16 mouse cellular contexts compared by ENCODE assay signal in the genomic region with DNA sequence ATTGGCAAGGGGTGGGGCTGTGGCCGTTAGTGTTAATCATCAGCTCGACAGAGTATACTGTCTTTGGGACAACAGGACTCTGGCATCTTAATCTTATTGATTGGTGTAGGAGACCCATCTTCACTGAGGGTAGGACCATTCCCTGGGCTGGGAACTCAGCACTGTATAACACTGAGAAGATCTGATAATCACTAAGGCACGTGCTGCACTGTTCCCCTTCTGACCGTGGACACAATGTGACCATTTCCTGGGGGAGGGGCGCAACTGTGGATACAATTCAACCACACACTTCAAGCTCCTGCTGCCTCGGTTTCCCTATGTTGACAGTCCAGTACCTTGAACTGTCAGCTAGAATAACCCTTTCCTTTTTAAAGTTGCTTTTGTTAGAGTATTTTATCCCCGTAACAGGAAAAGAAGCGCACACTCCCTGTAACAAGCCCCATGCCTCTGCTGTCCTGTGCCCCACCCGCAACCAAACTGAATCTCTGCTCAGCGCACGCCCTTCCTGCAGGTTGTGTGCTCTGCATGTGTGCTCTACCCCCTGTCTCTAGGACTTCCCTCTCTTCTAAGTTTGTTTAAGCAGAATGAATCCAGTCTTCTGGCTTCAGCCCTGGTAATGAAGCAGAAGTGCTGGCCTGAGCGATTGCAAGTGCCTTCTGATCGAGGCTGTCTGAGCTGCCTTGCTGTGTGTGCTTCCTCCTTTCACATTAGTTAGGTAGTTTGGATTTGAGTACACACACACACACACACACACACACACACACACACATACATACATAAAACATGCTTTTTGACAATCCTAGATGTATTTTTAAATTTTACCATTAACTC. TPM values are rescaled to one million over a fixed set of nuclear protein-coding genes. Genes with fewer than 3 reads are reported as not detected.
DNase-seq lines count a peak whose midpoint lies in the region; ATAC-seq lines count a peak whose summit lies in the region.
"Had no signal": no experiment of that assay in that cellular context is flagged by ENCODE, and none has a peak within 500 bp of the region (broad histone marks: within the 10 kb centered on the region; RNA-seq: fewer than 3 reads in every experiment).

No protein-coding gene starts in this region.

- no peak for DNase-seq in heart, postnatal 10 days
- peak; percentile 13 for DNase-seq in 416B (ENCODE audit: low read depth)
- no peak for DNase-seq in midbrain, embryonic 10.5 days (ENCODE audit: low spot score)
- no peak for DNase-seq in gastrocnemius, postnatal 36 days
- DNase-seq: adrenal gland, postnatal 14 days; cerebellum, adult 11 months; heart, postnatal 14 days; kidney, adult 2 months; thymus, adult 18-20 months had no signal

- no peak overlapping the region for H3K4me3 ChIP-seq in heart, embryonic 11.5 days (ENCODE audit: low read depth, low read length)
- 0 out of 2 replicates have a peak overlapping the region, but pooled peaks have one; percentile 44 for H3K4me3 ChIP-seq in intestine, embryonic 15.5 days (replicated peaks)
- peak overlapping the region; percentile 78 for H3K4me3 ChIP-seq in megakaryocyte, embryonic 14.5 days (replicated peaks)
- no peak overlapping the region for H3K4me3 ChIP-seq in midbrain, embryonic 10.5 days
- H3K4me3 ChIP-seq in forebrain, embryonic 15.5 days, result no peak overlapping the region
- H3K4me3 ChIP-seq: erythroblast, embryonic 14.5 days; layer of hippocampus, adult 2 months; midbrain, embryonic 12.5 days had no signal

- H3K4me1 ChIP-seq in heart, embryonic 11.5 days (ENCODE audit: control insufficient read depth, insufficient read depth, low read length), result peaks cover 14% of the 10 kb centered on the region
- peaks cover 38% of the 10 kb centered on the region for H3K4me1 ChIP-seq in intestine, embryonic 15.5 days (replicated peaks)
- H3K4me1 ChIP-seq in megakaryocyte, embryonic 14.5 days, result peaks cover 9% of the 10 kb centered on the region
- peaks cover 34% of the 10 kb centered on the region for H3K4me1 ChIP-seq in midbrain, embryonic 10.5 days
- H3K4me1 ChIP-seq in forebrain, embryonic 15.5 days, result peaks cover 10% of the 10 kb centered on the region

- ATAC-seq in heart, embryonic 11.5 days (replicated peaks; ENCODE audit: insufficient number of reproducible peaks, low FRiP score, low TSS enrichment), result 0 out of 2 replicates have a peak, but pooled peaks have one; percentile 22
- peak; percentile 50 for ATAC-seq in intestine, embryonic 15.5 days
- ATAC-seq in forebrain, embryonic 15.5 days (replicated peaks), result no peak

- H3K9ac ChIP-seq in heart, embryonic 11.5 days (ENCODE audit: low read depth, low read length), result no peak overlapping the region
- peak overlapping the region; percentile 9; the same call in 1 of the 2 replicates for H3K9ac ChIP-seq in intestine, embryonic 15.5 days
- no peak overlapping the region for H3K9ac ChIP-seq in forebrain, embryonic 15.5 days (replicated peaks)
- H3K9ac ChIP-seq: midbrain, embryonic 12.5 days had no signal

- H3K27ac ChIP-seq in heart, embryonic 11.5 days (ENCODE audit: low read depth, low read length), result no peak overlapping the region
- peak overlapping the region; percentile 51 for H3K27ac ChIP-seq in intestine, embryonic 15.5 days
- H3K27ac ChIP-seq in midbrain, embryonic 10.5 days (replicated peaks), result no peak overlapping the region
- H3K27ac ChIP-seq in forebrain, embryonic 15.5 days (replicated peaks), result no peak overlapping the region
- H3K27ac ChIP-seq: layer of hippocampus, adult 2 months; midbrain, embryonic 12.5 days had no signal

- intact Hi-C loops in heart, postnatal 10 days (cut with DNase I), result no loop called here
- intact Hi-C loops in gastrocnemius, postnatal 36 days (cut with DNase I), result no loop called here

- no peaks in the 10 kb centered on the region for H3K36me3 ChIP-seq in heart, embryonic 11.5 days (ENCODE audit: control insufficient read depth, insufficient read depth, low read length)
- H3K36me3 ChIP-seq in intestine, embryonic 15.5 days, result no peaks in the 10 kb centered on the region
- H3K36me3 ChIP-seq in megakaryocyte, embryonic 14.5 days (replicated peaks; ENCODE audit: low read length), result peaks cover 3% of the 10 kb centered on the region
- H3K36me3 ChIP-seq in midbrain, embryonic 10.5 days, result no peaks in the 10 kb centered on the region
- no peaks in the 10 kb centered on the region for H3K36me3 ChIP-seq in forebrain, embryonic 15.5 days
- H3K36me3 ChIP-seq: midbrain, embryonic 12.5 days had no signal

- no peaks in the 10 kb centered on the region for H3K9me3 ChIP-seq in heart, embryonic 11.5 days (replicated peaks; ENCODE audit: control insufficient read depth, low read length)
- H3K9me3 ChIP-seq in intestine, embryonic 15.5 days, result no peaks in the 10 kb centered on the region
- H3K9me3 ChIP-seq in megakaryocyte, embryonic 14.5 days, result peaks cover 7% of the 10 kb centered on the region
- H3K9me3 ChIP-seq in midbrain, embryonic 10.5 days (replicated peaks), result peaks cover 3% of the 10 kb centered on the region; the same call in 1 of the 2 replicates
- no peaks in the 10 kb centered on the region for H3K9me3 ChIP-seq in forebrain, embryonic 15.5 days

- H3K4me2 ChIP-seq in heart, embryonic 11.5 days, result no peak overlapping the region
- peak overlapping the region; percentile 54 for H3K4me2 ChIP-seq in intestine, embryonic 15.5 days (replicated peaks)
- H3K4me2 ChIP-seq in forebrain, embryonic 15.5 days (replicated peaks), result no peak overlapping the region
- H3K4me2 ChIP-seq: midbrain, embryonic 12.5 days had no signal

- no peaks in the 10 kb centered on the region for H3K27me3 ChIP-seq in heart, embryonic 11.5 days (ENCODE audit: control insufficient read depth, insufficient read depth, low read length)
- H3K27me3 ChIP-seq in intestine, embryonic 15.5 days (replicated peaks), result no peaks in the 10 kb centered on the region
- peaks cover 1% of the 10 kb centered on the region for H3K27me3 ChIP-seq in megakaryocyte, embryonic 14.5 days (replicated peaks)
- no peaks in the 10 kb centered on the region for H3K27me3 ChIP-seq in midbrain, embryonic 10.5 days (ENCODE audit: low read depth, poor library complexity, severe bottlenecking)
- H3K27me3 ChIP-seq in forebrain, embryonic 15.5 days, result no peaks in the 10 kb centered on the region
- H3K27me3 ChIP-seq: midbrain, embryonic 12.5 days had no signal

- 62% methylated on average over 13 of the region's 13 CpGs for WGBS in heart, embryonic 11.5 days (ENCODE audit: insufficient replicate concordance)
- 46% methylated on average over 13 of the region's 13 CpGs for WGBS in intestine, embryonic 15.5 days
- WGBS in midbrain, embryonic 10.5 days, result 77% methylated on average over 13 of the region's 13 CpGs
- 79% methylated on average over 13 of the region's 13 CpGs for WGBS in forebrain, embryonic 15.5 days

RNA-seq across cellular contexts. Expression of a gene that starts 55.1 kb away (rescaled TPM):
- polyA plus RNA-seq in heart, embryonic 11.5 days (2014; fragmentation: Nextera tagmentation; extraction: Ambion mirVana), result 11.4 and 11.7 TPM in 2 replicates
- total RNA-seq in heart, postnatal 10 days (2021), result 10 to 100 TPM; 11.2 to 13.2 TPM
- polyA plus RNA-seq in intestine, embryonic 15.5 days (2015; fragmentation: Nextera tagmentation; extraction: Ambion mirVana), result 35.9 and 37.0 TPM in 2 replicates
- 0.70 and 2.0 TPM in 2 replicates for polyA plus RNA-seq in megakaryocyte, embryonic 14.5 days (2012; ENCODE audit: insufficient read depth, low replicate concordance)
- polyA plus RNA-seq in midbrain, embryonic 10.5 days (2016; fragmentation: Nextera tagmentation; extraction: Ambion mirVana), result 16.5 and 17.0 TPM in 2 replicates
- 8.1 and 8.7 TPM in 2 replicates for polyA plus RNA-seq in forebrain, embryonic 15.5 days (2015; fragmentation: Nextera tagmentation; extraction: Ambion mirVana)
- 1 to 10 TPM; 8.3 to 9.7 TPM for total RNA-seq in gastrocnemius, postnatal 36 days (2021)
- polyA plus RNA-seq: erythroblast, embryonic 14.5 days had no signal

Comparison
In these comparisons a context has a peak if more than half of its experiments do, and no peak if none do; other contexts are left out.
1. H3K4me3 ChIP-seq: peak in intestine, embryonic 15.5 days (single experiment) and megakaryocyte, embryonic 14.5 days (single experiment); none in heart, embryonic 11.5 days (single experiment), midbrain, embryonic 10.5 days (single experiment) and forebrain, embryonic 15.5 days (single experiment).